In the genomic region with DNA sequence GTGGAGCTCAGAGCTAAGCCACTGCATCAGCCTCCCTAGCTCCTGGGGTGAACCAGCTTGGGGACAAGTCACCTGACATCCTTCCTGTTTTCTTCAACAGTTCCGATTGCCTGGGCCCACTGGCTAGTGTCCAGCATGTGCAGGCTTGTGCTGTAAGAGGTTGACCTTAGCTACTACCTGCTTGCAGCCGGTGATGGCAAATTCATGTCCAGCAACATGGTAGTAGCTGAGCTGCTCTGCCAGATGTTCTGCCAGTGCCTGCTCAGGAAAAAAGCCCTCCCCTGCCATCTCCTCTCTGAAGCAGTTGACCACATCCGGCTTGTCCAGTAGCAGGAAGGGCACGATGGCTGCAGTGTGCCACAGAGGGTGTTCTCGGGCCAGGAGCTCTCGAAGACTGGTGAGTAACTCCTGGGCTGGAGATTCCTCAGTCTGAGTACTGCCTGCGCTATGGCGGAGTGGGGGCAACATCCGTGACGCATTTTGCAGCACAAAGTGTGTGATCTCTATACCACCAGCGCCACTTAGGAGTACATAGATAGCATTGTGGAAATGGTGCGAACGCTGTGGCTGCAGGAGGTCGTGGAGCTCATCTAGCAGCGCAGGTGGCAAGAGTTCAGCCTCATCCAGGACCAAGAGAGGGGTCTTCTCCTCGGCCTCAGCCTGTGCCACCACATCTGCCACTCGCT, we compare ENCODE assay signal across 9 mouse cellular contexts. TPM values are rescaled to one million over a fixed set of nuclear protein-coding genes. Genes with fewer than 3 reads are reported as not detected.
DNase-seq lines count a peak whose midpoint lies in the region; ATAC-seq and TF ChIP-seq lines count a peak whose summit lies in the region.
"Had no signal": no experiment of that assay in that cellular context is flagged by ENCODE, and none has a peak within 500 bp of the region (broad histone marks: within the 10 kb centered on the region; RNA-seq: fewer than 3 reads in every experiment).

No protein-coding gene starts in this region.

- H3K9me3 ChIP-seq in E14TG2a.4 (ENCODE audit: low read length) = no peaks in the 10 kb centered on the region

- peaks cover 8% of the 10 kb centered on the region for H3K27me3 ChIP-seq in E14TG2a.4 (ENCODE audit: insufficient read depth, low read length)

- no peak for ATAC-seq in CD4-positive, CD25-positive, alpha-beta regulatory T cell, adult 4 months
- ATAC-seq in monocyte, adult 5-6 weeks (replicated peaks; ENCODE audit: insufficient number of reproducible peaks, low FRiP score, low TSS enrichment, poor library complexity, severe bottlenecking) = peak; percentile 24

- H3K4me3 ChIP-seq in E14TG2a.4 (replicated peaks; ENCODE audit: low read length) = peak overlapping the region; percentile 81

- peak; percentile 50 for DNase-seq in CD4-positive, CD25-positive, alpha-beta regulatory T cell, adult 2 months (ENCODE audit: low read depth, low spot score)
- peak; percentile 67 for DNase-seq in induced T-regulatory cell, adult 2 months (ENCODE audit: low read depth)
- no peak for DNase-seq in c-Kit-positive CD71-positive TER-119-positive erythroid progenitor cells, embryonic 14.5 days (ENCODE audit: low spot score)
- no peak for DNase-seq in left cerebral cortex, adult 9 months (ENCODE audit: low spot score in 2 of 2)
- DNase-seq in urinary bladder, adult 2 months (ENCODE audit: low spot score) = no peak

- H3K36me3 ChIP-seq in E14TG2a.4 (ENCODE audit: insufficient read depth, low read length) = peaks cover 28% of the 10 kb centered on the region

- no peak for TF ChIP-seq CTCF in E14TG2a.4 (conservative IDR thresholded peaks at IDR 0.05; ENCODE audit: low read length)

- H3K4me1 ChIP-seq in E14TG2a.4 (replicated peaks; ENCODE audit: low read depth, low read length) = peaks cover 60% of the 10 kb centered on the region

RNA-seq across cellular contexts. Expression of a gene that starts 2.1 kb away (rescaled TPM):
- 10 to 100 TPM; 60.5 to 94.3 TPM for polyA plus RNA-seq in CD4-positive, CD25-positive, alpha-beta regulatory T cell, adult 4 months (2017; shearing (Covaris generic))
- total RNA-seq in monocyte, adult 5-6 weeks (2017) = 28.8 to 64.7 TPM (median 31.0 TPM) in 3 replicates
- 22.6 and 25.3 TPM in 2 replicates for polyA plus RNA-seq in urinary bladder, adult 2 months (2012; rRNA removed)

RNA-seq across cellular contexts. Expression of a gene that starts 14.1 kb away (rescaled TPM):
- under 1 TPM in 1 of 2 experiments, not detected in 1; 0.28 TPM for polyA plus RNA-seq in CD4-positive, CD25-positive, alpha-beta regulatory T cell, adult 4 months (2017; shearing (Covaris generic))
- 22.3 to 51.8 TPM (median 24.4 TPM) in 3 replicates for total RNA-seq in monocyte, adult 5-6 weeks (2017)
- 50.1 and 60.0 TPM in 2 replicates for polyA plus RNA-seq in urinary bladder, adult 2 months (2012; rRNA removed)

RNA-seq across cellular contexts. Expression of a gene that starts 16.7 kb away (rescaled TPM):
- polyA plus RNA-seq in CD4-positive, CD25-positive, alpha-beta regulatory T cell, adult 4 months (2017; shearing (Covaris generic)) = 10 to 100 TPM; 48.2 to 55.8 TPM
- total RNA-seq in monocyte, adult 5-6 weeks (2017) = 82.8 to 113 TPM (median 105 TPM) in 3 replicates
- 55.4 and 60.6 TPM in 2 replicates for polyA plus RNA-seq in urinary bladder, adult 2 months (2012; rRNA removed)

RNA-seq across cellular contexts. Expression of a gene that starts 19.8 kb away (rescaled TPM):
- polyA plus RNA-seq in CD4-positive, CD25-positive, alpha-beta regulatory T cell, adult 4 months (2017; shearing (Covaris generic)) = not detected
- not detected in 3 replicates for total RNA-seq in monocyte, adult 5-6 weeks (2017)
- polyA plus RNA-seq in urinary bladder, adult 2 months (2012; rRNA removed) = not detected in 2 replicates
- polyA plus RNA-seq: embryonic facial prominence, embryonic 11.5 days had no signal

RNA-seq across cellular contexts. Expression of a gene that starts 23.9 kb away (rescaled TPM):
- not detected for polyA plus RNA-seq in CD4-positive, CD25-positive, alpha-beta regulatory T cell, adult 4 months (2017; shearing (Covaris generic))
- total RNA-seq in monocyte, adult 5-6 weeks (2017) = not detected in 3 replicates
- 0.08 and 0.10 TPM in 2 replicates for polyA plus RNA-seq in urinary bladder, adult 2 months (2012; rRNA removed)
- polyA plus RNA-seq: embryonic facial prominence, embryonic 11.5 days had no signal

Comparison
In these comparisons a context has a peak if more than half of its experiments do, and no peak if none do; other contexts are left out.
1. DNase-seq: peak in CD4-positive, CD25-positive, alpha-beta regulatory T cell, adult 2 months (single experiment) and induced T-regulatory cell, adult 2 months (single experiment); none in c-Kit-positive CD71-positive TER-119-positive erythroid progenitor cells, embryonic 14.5 days (single experiment), left cerebral cortex, adult 9 months (0 of 2) and urinary bladder, adult 2 months (single experiment).
2. RNA of a gene that starts 14.1 kb away (polyA plus RNA-seq): 50.1 to 60.0 TPM in urinary bladder, adult 2 months; 0.28 TPM in CD4-positive, CD25-positive, alpha-beta regulatory T cell, adult 4 months; every median in the first group is over 10 times any median in the second.